Comparison of ENCODE assay signal across 8 mouse cellular contexts in genomic region chr9:119460410-119460809, GRCm38 (mm10). TPM values are rescaled to one million over a fixed set of nuclear protein-coding genes. Genes with fewer than 3 reads are reported as not detected.
DNase-seq lines count a peak whose midpoint lies in the region; ATAC-seq and TF ChIP-seq lines count a peak whose summit lies in the region.

No protein-coding gene starts in this region.

- peak; percentile 82 to 99 (median 84) for TF ChIP-seq CTCF in MEL (IDR thresholded peaks at IDR 0.05 in 2 of 3, conservative IDR thresholded peaks at IDR 0.05 in 1 of 3; ENCODE audit: control insufficient read depth in 1 of 3, insufficient read depth in 1 of 3, low read depth in 2 of 3, low read length in 3 of 3, poor library complexity in 1 of 3, severe bottlenecking in 1 of 3)
- peak; percentile 96 for TF ChIP-seq CTCF in cerebellum, adult 2 months (IDR thresholded peaks at IDR 0.05; ENCODE audit: borderline replicate concordance, insufficient read depth, low read depth, low read length)
- peak; percentile 92 for TF ChIP-seq CTCF in liver, adult 2 months (IDR thresholded peaks at IDR 0.05; ENCODE audit: low read depth, low read length)

- H3K27ac ChIP-seq in MEL (ENCODE audit: control insufficient read depth, low read depth, low read length) = no peak overlapping the region
- H3K27ac ChIP-seq in cerebellum, adult 2 months (ENCODE audit: insufficient read depth, low read length) = no peak overlapping the region
- no peak overlapping the region for H3K27ac ChIP-seq in intestine, embryonic 16.5 days (ENCODE audit: low read length)
- no peak overlapping the region for H3K27ac ChIP-seq in liver, adult 2 months (replicated peaks; ENCODE audit: insufficient read depth, low read depth, low read length)
- H3K27ac ChIP-seq in neural tube, embryonic 15.5 days (replicated peaks) = no peak overlapping the region

- no peak for TF ChIP-seq EP300 in MEL (IDR thresholded peaks at IDR 0.05; ENCODE audit: low read depth in 1 of 2, low read length in 2 of 2)

- 50% methylated on average over 8 of the region's 8 CpGs for WGBS in cerebellum, adult 2 months
- 46% methylated on average over 8 of the region's 8 CpGs for WGBS in intestine, embryonic 16.5 days
- whole genome bisulfite sequencing in liver, adult 2 months = 41% methylated on average over 8 of the region's 8 CpGs
- WGBS in neural tube, embryonic 15.5 days = 46% methylated on average over 8 of the region's 8 CpGs

- H3K9me3 ChIP-seq in MEL (replicated peaks; ENCODE audit: insufficient read depth, low read length) = no peaks in the 10 kb centered on the region
- H3K9me3 ChIP-seq in intestine, embryonic 16.5 days (ENCODE audit: control insufficient read depth, low read length) = no peaks in the 10 kb centered on the region
- no peaks in the 10 kb centered on the region for H3K9me3 ChIP-seq in neural tube, embryonic 15.5 days (replicated peaks)

- H3K36me3 ChIP-seq in MEL (ENCODE audit: control insufficient read depth in 1 of 2, insufficient read depth in 2 of 2, low read length in 2 of 2) = peaks cover 0 to 2% of the 10 kb centered on the region in 2 experiments; a peak in 2 of 4 replicates
- peaks cover 20% of the 10 kb centered on the region for H3K36me3 ChIP-seq in intestine, embryonic 16.5 days (ENCODE audit: control insufficient read depth, insufficient read depth, low read length)
- peaks cover 7% of the 10 kb centered on the region; the same call in 1 of the 2 replicates for H3K36me3 ChIP-seq in liver, adult 2 months (ENCODE audit: control insufficient read depth, insufficient read depth, low read length)
- H3K36me3 ChIP-seq in neural tube, embryonic 15.5 days = peaks cover 49% of the 10 kb centered on the region

- peak; percentile 73 for TF ChIP-seq RAD21 in MEL (IDR thresholded peaks at IDR 0.05; ENCODE audit: low read depth, low read length)

- peak; percentile 44; the same call in 1 of the 2 replicates for ATAC-seq in intestine, embryonic 16.5 days
- peak; percentile 59; the same call in 1 of the 2 replicates for ATAC-seq in neural tube, embryonic 15.5 days (ENCODE audit: low FRiP score)

- H3K4me1 ChIP-seq in MEL (ENCODE audit: control insufficient read depth in 1 of 2, insufficient read depth in 2 of 2, low read length in 2 of 2) = no peaks in the 10 kb centered on the region
- no peaks in the 10 kb centered on the region for H3K4me1 ChIP-seq in cerebellum, adult 2 months (ENCODE audit: control insufficient read depth, insufficient read depth, low read length)
- no peaks in the 10 kb centered on the region for H3K4me1 ChIP-seq in intestine, embryonic 16.5 days (ENCODE audit: control insufficient read depth, insufficient read depth, low read length)
- H3K4me1 ChIP-seq in liver, adult 2 months (ENCODE audit: control insufficient read depth, insufficient read depth, low read length) = no peaks in the 10 kb centered on the region
- no peaks in the 10 kb centered on the region for H3K4me1 ChIP-seq in neural tube, embryonic 15.5 days

- no peak overlapping the region for H3K9ac ChIP-seq in MEL (ENCODE audit: control insufficient read depth, low read depth, low read length, poor library complexity, severe bottlenecking)
- no peak overlapping the region for H3K9ac ChIP-seq in intestine, embryonic 16.5 days (ENCODE audit: low read depth, low read length)
- no peak overlapping the region for H3K9ac ChIP-seq in liver, adult 2 months (ENCODE audit: low read depth, low read length)
- H3K9ac ChIP-seq in neural tube, embryonic 15.5 days (replicated peaks) = no peak overlapping the region

- H3K79me2 ChIP-seq in MEL (ENCODE audit: control insufficient read depth, insufficient read depth, low read length, poor library complexity) = no peaks in the 10 kb centered on the region
- no peaks in the 10 kb centered on the region for H3K79me2 ChIP-seq in liver, adult 2 months (ENCODE audit: control insufficient read depth, insufficient read depth, low read length)

- no peak for TF ChIP-seq POLR2A in MEL (IDR thresholded peaks at IDR 0.05; ENCODE audit: control insufficient read depth in 1 of 2, insufficient read depth in 1 of 2, low read depth in 1 of 2, low read length in 2 of 2, poor library complexity in 1 of 2)
- no peak for TF ChIP-seq POLR2A in cerebellum, adult 2 months (IDR thresholded peaks at IDR 0.05; ENCODE audit: borderline replicate concordance, insufficient read depth, low read length)
- no peak for TF ChIP-seq POLR2A in liver, adult 2 months (IDR thresholded peaks at IDR 0.05; ENCODE audit: extremely low read depth, insufficient read depth, low read length)

- H3K27me3 ChIP-seq in MEL (ENCODE audit: control insufficient read depth in 1 of 2, insufficient read depth in 2 of 2, low read length in 2 of 2) = no peaks in the 10 kb centered on the region
- no peaks in the 10 kb centered on the region for H3K27me3 ChIP-seq in cerebellum, adult 2 months (ENCODE audit: control insufficient read depth, insufficient read depth, low read length)
- H3K27me3 ChIP-seq in intestine, embryonic 16.5 days (replicated peaks; ENCODE audit: control insufficient read depth, insufficient read depth, low read length) = no peaks in the 10 kb centered on the region
- no peaks in the 10 kb centered on the region for H3K27me3 ChIP-seq in liver, adult 2 months (ENCODE audit: control insufficient read depth, insufficient read depth, low read length)
- no peaks in the 10 kb centered on the region for H3K27me3 ChIP-seq in neural tube, embryonic 15.5 days (replicated peaks)

- DNase-seq in B cell, adult 2 months = peak; percentile 54 to 56
- DNase-seq in MEL (ENCODE audit: low read depth, low spot score) = peak; percentile 69
- DNase-seq in cerebellum, adult 2 months = peak; percentile 51 to 67
- peak; percentile 56 for DNase-seq in forelimb bud, embryonic 11.5 days (ENCODE audit: low read depth, low spot score)
- DNase-seq in liver, adult 2 months (ENCODE audit: extremely low read depth, low read depth, low spot score) = no peak
- peak; percentile 83 for DNase-seq in thymus, postnatal 4 days

- H3K4me3 ChIP-seq in MEL (ENCODE audit: control insufficient read depth in 1 of 2, insufficient read depth in 1 of 2, low read depth in 2 of 2, low read length in 2 of 2) = no peak overlapping the region
- no peak overlapping the region for H3K4me3 ChIP-seq in cerebellum, adult 2 months (replicated peaks; ENCODE audit: insufficient read depth, low read depth, low read length)
- no peak overlapping the region for H3K4me3 ChIP-seq in intestine, embryonic 16.5 days (ENCODE audit: low read length)
- H3K4me3 ChIP-seq in liver, adult 2 months (ENCODE audit: insufficient read depth, low read depth, low read length) = no peak overlapping the region
- no peak overlapping the region for H3K4me3 ChIP-seq in neural tube, embryonic 15.5 days (replicated peaks)

- no peak overlapping the region for H3K4me2 ChIP-seq in intestine, embryonic 16.5 days (ENCODE audit: low read depth, low read length)
- H3K4me2 ChIP-seq in neural tube, embryonic 15.5 days = no peak overlapping the region

TF ChIP-seq in MEL, 35 proteins besides CTCF, POLR2A, EP300 and RAD21:
- no peak for TF ChIP-seq BHLHE40 (IDR thresholded peaks at IDR 0.05; ENCODE audit: borderline replicate concordance, low read depth, low read length)
- TF ChIP-seq SMC3 (IDR thresholded peaks at IDR 0.05; ENCODE audit: low read depth, low read length) = peak; percentile 83
- TF ChIP-seq ZC3H11A (IDR thresholded peaks at IDR 0.05; ENCODE audit: low read depth, low read length) = peak; percentile 67

RNA-seq across cellular contexts. Expression of gene Exog, which starts 15.7 kb away (rescaled TPM):
- 10.0 and 12.1 TPM in 2 replicates for total RNA-seq in MEL (2012; rRNA removed)
- 10 to 100 TPM in 1 of 2 experiments, not detected in 1; 11.7 TPM for polyA plus RNA-seq in MEL (2012; ENCODE audit: insufficient read depth in 1 of 2, insufficient read length in 2 of 2, low read depth in 1 of 2, low replicate concordance in 2 of 2, missing spikeins in 1 of 2)
- polyA plus RNA-seq in cerebellum, adult 2 months (2012; rRNA removed) = 13.0 and 14.1 TPM in 2 replicates
- polyA plus RNA-seq in intestine, embryonic 16.5 days (2015; fragmentation: Nextera tagmentation; extraction: Ambion mirVana) = 15.3 and 17.5 TPM in 2 replicates
- total RNA-seq in liver, adult 2 months (2014; rRNA removed) = 0.92 and 1.1 TPM in 2 replicates
- 0.85 and 1.1 TPM in 2 replicates for polyA plus RNA-seq in liver, adult 2 months (2012; rRNA removed)
- 44.9 and 50.1 TPM in 2 replicates for polyA plus RNA-seq in neural tube, embryonic 15.5 days (2015; fragmentation: Nextera tagmentation; extraction: Ambion mirVana)

RNA-seq across cellular contexts. Expression of gene Acvr2b, which starts 58.5 kb away (rescaled TPM):
- total RNA-seq in MEL (2012; rRNA removed) = 0.81 and 1.7 TPM in 2 replicates
- 1 to 10 TPM in 1 of 2 experiments, not detected in 1; 1.9 TPM for polyA plus RNA-seq in MEL (2012; ENCODE audit: insufficient read depth in 1 of 2, insufficient read length in 2 of 2, low read depth in 1 of 2, low replicate concordance in 2 of 2, missing spikeins in 1 of 2)
- 4.5 and 5.0 TPM in 2 replicates for polyA plus RNA-seq in cerebellum, adult 2 months (2012; rRNA removed)
- 6.3 and 8.4 TPM in 2 replicates for polyA plus RNA-seq in intestine, embryonic 16.5 days (2015; fragmentation: Nextera tagmentation; extraction: Ambion mirVana)
- total RNA-seq in liver, adult 2 months (2014; rRNA removed) = 3.7 and 4.2 TPM in 2 replicates
- polyA plus RNA-seq in liver, adult 2 months (2012; rRNA removed) = 2.8 and 4.8 TPM in 2 replicates
- 32.9 and 43.2 TPM in 2 replicates for polyA plus RNA-seq in neural tube, embryonic 15.5 days (2015; fragmentation: Nextera tagmentation; extraction: Ambion mirVana)
